Mouse (Mus musculus): ENCODE data around the gene Nuak2. TPM values are rescaled to one million over a fixed set of nuclear protein-coding genes. Genes with fewer than 3 reads are reported as not detected.
"Not testable (repeated sequence)": the region's sequence is repeated elsewhere in the genome, so short reads cannot be mapped to it uniquely, and the experiment has no call there.

The Nuak2 gene
- polyA plus RNA-seq, 1 experiment from 2014 or later, result 13.4 TPM

DNA sequence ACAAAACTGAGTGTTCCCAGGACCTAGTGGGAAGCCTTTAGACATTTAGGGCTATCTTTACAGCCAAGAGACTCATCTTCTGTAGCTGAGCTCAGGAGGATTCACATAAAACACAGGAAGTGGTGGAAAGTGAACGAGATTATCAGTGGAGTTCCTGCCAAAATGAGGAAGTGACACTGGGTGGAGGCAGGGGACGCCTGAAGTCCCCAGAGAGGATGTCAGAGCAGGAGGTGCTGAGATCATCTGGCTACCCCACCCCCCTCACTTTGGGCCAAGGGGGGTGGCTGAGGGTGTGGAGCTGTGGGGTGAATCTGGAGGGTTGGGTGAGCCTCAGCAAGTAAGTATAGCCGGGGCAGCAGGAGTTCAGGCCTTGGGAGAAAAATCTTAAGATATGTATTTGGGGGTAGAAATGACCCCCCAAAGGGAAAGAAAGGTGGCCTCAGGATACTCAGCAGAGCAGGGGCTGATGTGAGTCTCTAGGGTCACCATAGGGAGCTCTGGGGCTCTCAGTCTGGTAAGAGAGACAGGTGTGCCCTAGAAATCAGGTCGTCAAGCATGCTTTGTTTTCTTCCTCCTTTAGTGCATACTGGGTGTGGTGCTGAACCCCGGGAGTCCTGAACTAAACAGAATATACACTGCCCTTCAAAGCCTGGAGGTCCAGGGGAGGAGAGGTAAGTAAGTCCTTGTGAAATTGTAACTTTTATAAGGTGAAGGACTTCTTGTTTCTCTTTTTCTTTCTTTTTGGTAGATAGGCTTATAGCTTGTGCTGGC lies 26.0 kb downstream of the Nuak2 start:
- Histone ChIP-seq H3K9me3 (ENCODE audit: control insufficient read depth, low read length) (no peaks in the 10 kb centered on the region), H3K27ac (ENCODE audit: low read length) (no peak overlapping the region), H3K27me3 (replicated peaks; ENCODE audit: control insufficient read depth, insufficient read depth, low read length) (no peaks in the 10 kb centered on the region), H3K4me2 (ENCODE audit: low read length) (no peak overlapping the region), H3K36me3 (ENCODE audit: control insufficient read depth, insufficient read depth) (no peaks in the 10 kb centered on the region), H3K9ac (replicated peaks; ENCODE audit: low read depth, low read length) (no peak overlapping the region), H3K4me1 (replicated peaks; ENCODE audit: control insufficient read depth, insufficient read depth, low read length) (no peaks in the 10 kb centered on the region), H3K4me3 (replicated peaks; ENCODE audit: low read length) (no peak overlapping the region)
- 70% methylated on average over 5 of the region's 5 CpGs for WGBS
- ATAC-seq, result no peak

DNA sequence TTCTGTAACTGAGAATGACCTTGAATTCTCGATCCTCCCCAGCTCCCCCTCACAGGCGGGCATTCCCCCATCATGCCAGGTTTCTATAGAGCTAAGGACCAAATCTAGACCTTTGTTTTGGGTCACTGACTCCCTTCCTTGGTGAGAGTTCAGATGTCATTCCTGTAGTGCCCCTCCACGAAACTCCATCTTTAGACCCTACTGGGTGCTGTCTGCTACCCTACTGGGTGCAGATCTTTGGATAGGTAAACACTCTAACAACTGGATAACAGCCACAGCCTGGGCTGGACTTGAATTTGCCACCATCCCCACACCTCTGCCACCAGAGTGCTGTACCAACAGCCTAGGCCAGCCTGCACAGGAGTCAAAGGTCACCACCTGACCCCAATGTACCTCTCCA lies 26.6 kb downstream of the Nuak2 start:
- no peaks in the 10 kb centered on the region for H3K4me1 ChIP-seq (replicated peaks; ENCODE audit: control insufficient read depth, insufficient read depth, low read length)
- 76% methylated on average over 3 of the region's 3 CpGs for WGBS
- no peak overlapping the region for H3K9ac ChIP-seq (replicated peaks; ENCODE audit: low read depth, low read length)
- no peaks in the 10 kb centered on the region for H3K36me3 ChIP-seq (ENCODE audit: control insufficient read depth, insufficient read depth)
- no peak for ATAC-seq
- H3K27ac ChIP-seq (ENCODE audit: low read length), result no peak overlapping the region
- no peaks in the 10 kb centered on the region for H3K27me3 ChIP-seq (replicated peaks; ENCODE audit: control insufficient read depth, insufficient read depth, low read length)
- H3K4me3 ChIP-seq (replicated peaks; ENCODE audit: low read length), result no peak overlapping the region
- no peaks in the 10 kb centered on the region for H3K9me3 ChIP-seq (ENCODE audit: control insufficient read depth, low read length)
- no peak overlapping the region for H3K4me2 ChIP-seq (ENCODE audit: low read length)

DNA sequence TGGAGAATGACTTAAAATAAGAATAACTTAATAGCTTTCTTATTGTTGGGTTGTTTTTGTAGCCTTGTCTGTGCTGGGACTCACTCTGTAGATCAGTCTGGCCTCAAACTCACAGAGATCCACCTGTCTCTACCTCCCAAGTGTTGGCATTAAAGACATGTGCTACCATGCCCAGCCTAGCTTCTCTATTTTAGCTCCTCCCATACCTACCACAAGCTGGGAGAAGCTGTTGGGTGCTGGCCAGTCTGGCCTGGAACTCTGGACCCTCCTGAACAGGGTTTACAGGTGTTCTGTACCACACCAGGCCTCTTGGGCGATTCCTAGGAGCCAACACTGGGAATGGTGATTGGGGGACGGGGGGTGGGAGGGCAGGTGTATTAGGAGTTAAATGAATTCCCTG lies 27.3 kb downstream of the Nuak2 start:
- Histone ChIP-seq H3K27ac (ENCODE audit: low read length) (no peak overlapping the region), H3K36me3 (ENCODE audit: control insufficient read depth, insufficient read depth) (no peaks in the 10 kb centered on the region), H3K9me3 (ENCODE audit: control insufficient read depth, low read length) (no peaks in the 10 kb centered on the region)

DNA sequence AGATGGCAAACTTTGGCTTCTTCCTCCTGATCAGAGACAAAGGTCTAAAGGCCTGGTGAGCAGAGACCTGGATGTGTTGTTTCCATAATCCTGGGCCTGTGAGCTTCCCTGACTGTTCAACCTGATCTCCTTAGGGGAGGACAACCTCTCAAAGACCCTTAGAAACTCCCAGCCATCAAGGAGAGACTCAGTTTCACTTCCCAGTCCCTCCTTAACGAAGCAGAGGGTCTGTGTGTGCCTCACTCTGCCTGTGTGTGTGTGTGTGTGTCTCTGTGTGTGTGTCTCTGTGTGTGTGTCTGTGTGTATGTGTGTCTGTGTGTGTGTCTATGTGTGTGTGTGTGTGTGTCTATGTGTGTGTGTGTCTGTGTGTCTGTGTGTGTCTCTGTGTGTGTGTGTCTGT lies 27.7 kb downstream of the Nuak2 start:
- Histone ChIP-seq H3K36me3 (ENCODE audit: control insufficient read depth, insufficient read depth) (no peaks in the 10 kb centered on the region), H3K4me2 (ENCODE audit: low read length) (no peak overlapping the region), H3K4me1 (replicated peaks; ENCODE audit: control insufficient read depth, insufficient read depth, low read length) (no peaks in the 10 kb centered on the region), H3K9ac (replicated peaks; ENCODE audit: low read depth, low read length) (no peak overlapping the region), H3K9me3 (ENCODE audit: control insufficient read depth, low read length) (no peaks in the 10 kb centered on the region), H3K27me3 (replicated peaks; ENCODE audit: control insufficient read depth, insufficient read depth, low read length) (no peaks in the 10 kb centered on the region), H3K27ac (ENCODE audit: low read length) (no peak overlapping the region), H3K4me3 (replicated peaks; ENCODE audit: low read length) (no peak overlapping the region)
- no peak for ATAC-seq
- 68% methylated on average over 1 of the region's 1 CpGs for whole genome bisulfite sequencing

More for the DNA sequence above, 27.3 kb downstream of the Nuak2 start:
- H3K4me3 ChIP-seq (replicated peaks; ENCODE audit: low read length), result no peak overlapping the region
- no peak overlapping the region for H3K4me2 ChIP-seq (ENCODE audit: low read length)
- H3K27me3 ChIP-seq (replicated peaks; ENCODE audit: control insufficient read depth, insufficient read depth, low read length), result no peaks in the 10 kb centered on the region
- no peak overlapping the region for H3K9ac ChIP-seq (replicated peaks; ENCODE audit: low read depth, low read length)
- H3K4me1 ChIP-seq (replicated peaks; ENCODE audit: control insufficient read depth, insufficient read depth, low read length), result no peaks in the 10 kb centered on the region
- 93% methylated on average over 2 of the region's 2 CpGs for WGBS
- ATAC-seq, result no peak

DNA sequence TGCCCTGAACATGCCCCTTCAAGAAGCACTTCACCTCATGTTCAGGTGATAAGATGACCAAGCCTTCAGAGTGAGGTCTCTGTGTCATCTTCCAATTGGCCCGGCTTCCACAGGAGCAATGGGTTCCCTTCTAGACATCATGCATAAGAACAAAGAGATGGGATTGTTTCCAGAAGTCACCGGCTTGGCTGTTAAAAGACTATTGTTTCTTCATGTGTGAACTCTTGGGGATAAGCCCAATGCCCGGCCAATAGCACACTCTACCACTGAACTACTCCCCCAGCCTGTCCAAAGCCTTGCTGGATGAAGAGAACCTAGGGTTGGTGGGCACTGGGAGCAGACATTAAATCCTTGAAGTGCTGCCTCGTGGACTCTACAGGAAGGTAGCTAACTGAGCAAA lies 29.6 kb downstream of the Nuak2 start:
- Histone ChIP-seq H3K9ac (replicated peaks; ENCODE audit: low read depth, low read length) (no peak overlapping the region), H3K9me3 (ENCODE audit: control insufficient read depth, low read length) (no peaks in the 10 kb centered on the region), H3K4me2 (ENCODE audit: low read length) (no peak overlapping the region), H3K4me1 (replicated peaks; ENCODE audit: control insufficient read depth, insufficient read depth, low read length) (no peaks in the 10 kb centered on the region), H3K27ac (ENCODE audit: low read length) (no peak overlapping the region), H3K4me3 (replicated peaks; ENCODE audit: low read length) (no peak overlapping the region), H3K27me3 (replicated peaks; ENCODE audit: control insufficient read depth, insufficient read depth, low read length) (no peaks in the 10 kb centered on the region), H3K36me3 (ENCODE audit: control insufficient read depth, insufficient read depth) (no peaks in the 10 kb centered on the region)
- WGBS, result 73% methylated on average over 4 of the region's 4 CpGs
- ATAC-seq, result no peak

DNA sequence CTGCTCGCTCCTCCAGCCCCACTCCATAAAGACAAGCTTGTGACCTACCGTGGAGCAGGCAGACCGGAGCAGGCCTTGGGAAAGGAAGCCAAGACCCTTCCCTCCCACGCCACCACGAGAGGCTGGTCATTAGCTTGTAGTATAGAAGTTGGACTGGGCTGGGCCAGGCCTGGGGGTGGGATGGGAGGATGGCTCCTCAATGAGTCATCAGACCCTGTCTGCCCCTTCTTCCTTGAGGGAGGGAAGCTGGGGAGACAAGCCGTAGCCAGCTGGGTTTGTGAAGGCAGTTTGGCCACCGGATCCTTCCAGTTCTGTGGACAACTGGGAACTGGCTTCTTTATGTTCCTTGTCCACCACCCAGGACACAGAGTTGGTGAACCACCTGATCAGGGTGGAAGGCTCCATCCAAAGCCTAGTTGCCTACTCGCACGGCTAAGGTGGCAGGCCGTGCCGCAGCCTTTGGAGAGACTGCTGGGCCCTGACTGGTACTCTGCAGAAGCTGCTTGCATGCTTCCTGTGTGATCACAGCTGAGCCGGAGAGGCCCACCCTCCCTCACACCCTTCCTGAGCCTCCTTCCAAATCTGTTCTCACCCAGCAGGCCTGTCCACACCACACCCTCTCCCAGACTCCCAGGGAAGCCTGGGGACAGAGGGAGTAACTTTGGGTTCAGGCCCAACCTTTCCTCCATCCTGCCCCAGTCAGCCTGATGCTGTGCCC lies 30.4 kb downstream of the Nuak2 start:
- no peaks in the 10 kb centered on the region for H3K9me3 ChIP-seq (ENCODE audit: control insufficient read depth, low read length)
- H3K27ac ChIP-seq (ENCODE audit: low read length), result no peak overlapping the region
- no peak overlapping the region for H3K9ac ChIP-seq (replicated peaks; ENCODE audit: low read depth, low read length)
- H3K4me2 ChIP-seq (ENCODE audit: low read length), result no peak overlapping the region
- H3K4me1 ChIP-seq (replicated peaks; ENCODE audit: control insufficient read depth, insufficient read depth, low read length), result no peaks in the 10 kb centered on the region
- H3K27me3 ChIP-seq (replicated peaks; ENCODE audit: control insufficient read depth, insufficient read depth, low read length), result no peaks in the 10 kb centered on the region
- no peaks in the 10 kb centered on the region for H3K36me3 ChIP-seq (ENCODE audit: control insufficient read depth, insufficient read depth)
- ATAC-seq, result no peak
- WGBS, result 88% methylated on average over 12 of the region's 12 CpGs
- H3K4me3 ChIP-seq (replicated peaks; ENCODE audit: low read length), result no peak overlapping the region

DNA sequence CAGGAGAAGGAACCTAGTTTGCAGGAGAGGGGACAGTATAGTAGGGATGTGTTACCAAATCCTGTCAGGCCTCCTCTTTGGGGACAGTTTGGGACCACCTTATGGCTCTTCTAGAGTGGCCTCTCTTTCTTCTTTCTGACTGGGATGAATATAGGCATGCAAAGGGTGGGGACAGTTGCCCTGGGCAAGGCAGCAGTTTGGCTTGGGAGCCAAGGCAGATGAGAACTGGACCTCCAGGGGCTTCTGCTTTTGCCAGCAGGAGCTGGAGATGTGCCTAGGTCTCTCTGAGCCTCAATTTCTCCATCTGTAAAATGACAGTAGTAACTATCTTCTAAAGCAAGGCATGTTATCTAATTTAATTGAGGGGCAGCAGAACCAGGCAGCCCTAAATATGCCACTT lies 31.0 kb downstream of the Nuak2 start:
- Histone ChIP-seq H3K36me3 (ENCODE audit: control insufficient read depth, insufficient read depth) (no peaks in the 10 kb centered on the region), H3K27me3 (replicated peaks; ENCODE audit: control insufficient read depth, insufficient read depth, low read length) (no peaks in the 10 kb centered on the region)
- no peak for ATAC-seq

DNA sequence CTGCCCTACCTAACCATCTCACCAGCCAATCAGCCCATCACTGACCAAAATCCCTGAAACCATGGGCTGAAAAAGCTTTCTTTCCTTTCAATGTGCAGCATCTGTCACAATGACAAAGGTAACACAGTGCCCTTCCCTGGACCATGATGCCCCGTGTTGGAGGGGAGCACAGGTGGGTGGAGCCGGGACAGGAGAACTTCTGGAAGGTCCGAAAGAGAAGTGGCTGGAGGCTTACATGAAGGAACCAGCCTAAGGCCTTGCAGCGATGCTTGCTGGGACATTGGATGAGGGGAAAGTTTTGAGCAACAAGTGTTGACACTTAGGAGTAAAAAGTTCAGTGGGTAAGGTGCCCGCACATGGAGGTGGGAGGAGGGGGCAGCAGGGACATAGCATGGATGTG lies 32.5 kb downstream of the Nuak2 start:
- Histone ChIP-seq H3K27me3 (replicated peaks; ENCODE audit: control insufficient read depth, insufficient read depth, low read length) (no peaks in the 10 kb centered on the region), H3K9me3 (ENCODE audit: control insufficient read depth, low read length) (no peaks in the 10 kb centered on the region), H3K4me3 (replicated peaks; ENCODE audit: low read length) (no peak overlapping the region), H3K36me3 (ENCODE audit: control insufficient read depth, insufficient read depth) (no peaks in the 10 kb centered on the region), H3K4me2 (ENCODE audit: low read length) (no peak overlapping the region), H3K4me1 (replicated peaks; ENCODE audit: control insufficient read depth, insufficient read depth, low read length) (no peaks in the 10 kb centered on the region), H3K9ac (replicated peaks; ENCODE audit: low read depth, low read length) (no peak overlapping the region), H3K27ac (ENCODE audit: low read length) (no peak overlapping the region)
- no peak for ATAC-seq
- 87% methylated on average over 5 of the region's 5 CpGs for WGBS

More for the DNA sequence above, 31.0 kb downstream of the Nuak2 start:
- Histone ChIP-seq H3K4me3 (replicated peaks; ENCODE audit: low read length) (no peak overlapping the region), H3K4me2 (ENCODE audit: low read length) (no peak overlapping the region), H3K9ac (replicated peaks; ENCODE audit: low read depth, low read length) (no peak overlapping the region), H3K27ac (ENCODE audit: low read length) (no peak overlapping the region), H3K4me1 (replicated peaks; ENCODE audit: control insufficient read depth, insufficient read depth, low read length) (no peaks in the 10 kb centered on the region), H3K9me3 (ENCODE audit: control insufficient read depth, low read length) (no peaks in the 10 kb centered on the region)

DNA sequence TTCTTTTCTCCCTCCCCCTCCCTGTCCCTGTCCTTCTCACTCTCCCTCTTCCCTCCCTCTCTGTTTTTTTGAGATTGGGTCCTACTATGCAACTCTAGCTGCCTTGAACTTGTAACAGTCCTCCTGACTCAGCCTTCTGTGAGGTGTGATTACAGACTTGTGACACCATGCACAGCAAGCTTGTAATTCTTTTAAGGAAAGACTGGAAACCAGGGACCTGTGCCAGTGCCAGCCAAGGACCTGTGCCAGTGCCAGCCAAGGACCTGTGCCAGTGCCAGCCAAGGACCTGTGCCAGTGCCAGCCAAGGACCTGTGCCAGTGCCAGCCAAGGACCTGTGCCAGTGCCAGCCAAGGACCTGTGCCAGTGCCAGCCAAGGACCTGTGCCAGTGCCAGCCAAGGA lies 33.1 kb downstream of the Nuak2 start:
- not testable (repeated sequence) for ATAC-seq; H3K36me3 ChIP-seq (ENCODE audit: control insufficient read depth, insufficient read depth); H3K27ac ChIP-seq (ENCODE audit: low read length); H3K9me3 ChIP-seq (ENCODE audit: control insufficient read depth, low read length); H3K4me3 ChIP-seq (replicated peaks; ENCODE audit: low read length); H3K4me1 ChIP-seq (replicated peaks; ENCODE audit: control insufficient read depth, insufficient read depth, low read length); H3K27me3 ChIP-seq (replicated peaks; ENCODE audit: control insufficient read depth, insufficient read depth, low read length); H3K4me2 ChIP-seq (ENCODE audit: low read length); H3K9ac ChIP-seq (replicated peaks; ENCODE audit: low read depth, low read length)

Data from forebrain, embryonic 16.5 days (tissue).